Mouse (Mus musculus) brain, embryonic 14.5 days (tissue): Measurements from ENCODE around the gene Zfp385c.

ENCODE experiments used
- CTCF ChIP-seq: fragments of 200-500 bp; IDR thresholded peaks from 2 replicates; pipeline ENCODE4 v1.5.1; 2012; ENCODE audit warnings: inconsistent platforms, mild to moderate bottlenecking, moderate library complexity, borderline replicate concordance; ENCODE audit not compliant: insufficient read depth, insufficient read length; ENCODE audit errors: extremely low read depth
- POLR2A ChIP-seq: fragments of 200-500 bp; IDR thresholded peaks from 2 replicates; pipeline ENCODE4 v1.6.1; 2012; ENCODE audit warnings: mild to moderate bottlenecking, inconsistent platforms, borderline replicate concordance; ENCODE audit not compliant: poor library complexity, insufficient read depth, insufficient read length, severe bottlenecking; ENCODE audit errors: extremely low read depth

GRCm38 (mm10) chr11:100607121-100607520 lies 85.1 kb downstream of the Zfp385c start:
- TF ChIP-seq CTCF (no peak), POLR2A (no peak)
